Mouse (Mus musculus) c-Kit-positive CD71-positive TER-119-positive erythroid progenitor cells, embryonic 14.5 days (primary cell): ENCODE results near the gene Stra6.

ENCODE experiments used
- DNase-seq: peaks from one replicate; pipeline ENCODE4 v3.0.0-alpha.2; 2013; ENCODE audit warnings: low spot score

The Stra6 gene

GRCm38 (mm10) chr9:58095977-58096376 is 32.4 kb downstream of the Stra6 start:
- DNase-seq = no peak

- no peak for DNase-seq
Measured at GRCm38 (mm10) chr9:58096629-58097301, 33.2 kb downstream of the Stra6 start.

GRCm38 (mm10) chr9:58099836-58100565 is 36.4 kb downstream of the Stra6 start:
- no peak for DNase-seq

- DNase-seq = no peak
Measured at GRCm38 (mm10) chr9:58102013-58102412, 38.4 kb downstream of the Stra6 start.

- no peak for DNase-seq
Measured at GRCm38 (mm10) chr9:58103647-58104046, 40.1 kb downstream of the Stra6 start.

- DNase-seq = no peak
Measured at GRCm38 (mm10) chr9:58105595-58106169, 42.1 kb downstream of the Stra6 start.

- DNase-seq = no peak
Measured at GRCm38 (mm10) chr9:58107494-58107893, 43.9 kb downstream of the Stra6 start.

GRCm38 (mm10) chr9:58110787-58111186 is 47.2 kb downstream of the Stra6 start:
- DNase-seq = no peak

- DNase-seq = no peak
Measured at GRCm38 (mm10) chr9:58111431-58111830, 47.8 kb downstream of the Stra6 start.

- DNase-seq = no peak
Measured at GRCm38 (mm10) chr9:58112321-58112751, 48.7 kb downstream of the Stra6 start.

- no peak for DNase-seq
Measured at GRCm38 (mm10) chr9:58112866-58113278, 49.3 kb downstream of the Stra6 start.

GRCm38 (mm10) chr9:58113279-58113884 is 49.8 kb downstream of the Stra6 start:
- DNase-seq = no peak

- no peak for DNase-seq
Measured at GRCm38 (mm10) chr9:58114019-58114418, 50.4 kb downstream of the Stra6 start.

GRCm38 (mm10) chr9:58115297-58115925 is 51.8 kb downstream of the Stra6 start:
- no peak for DNase-seq

GRCm38 (mm10) chr9:58116024-58116651 is 52.5 kb downstream of the Stra6 start:
- no peak for DNase-seq

GRCm38 (mm10) chr9:58118671-58119070 is 55.1 kb downstream of the Stra6 start, which contains the start of gene Ccdc33:
Ccdc33 (minus strand) TSS chr9:58118823.
- DNase-seq = no peak

GRCm38 (mm10) chr9:58125085-58125484 is 61.5 kb downstream of the Stra6 start:
- DNase-seq = no peak

GRCm38 (mm10) chr9:58125811-58126210 is 62.2 kb downstream of the Stra6 start:
- DNase-seq = no peak

- no peak for DNase-seq
Measured at GRCm38 (mm10) chr9:58128926-58129413, 65.4 kb downstream of the Stra6 start.

GRCm38 (mm10) chr9:58129508-58129907 is 65.9 kb downstream of the Stra6 start:
- no peak for DNase-seq

- no peak for DNase-seq
Measured at GRCm38 (mm10) chr9:58130909-58131308, 67.3 kb downstream of the Stra6 start.

- DNase-seq = no peak
Measured at GRCm38 (mm10) chr9:58131735-58132134, 68.1 kb downstream of the Stra6 start.
